Mouse (Mus musculus): Measurements from ENCODE around the gene Haus8. TPM values are rescaled to one million over a fixed set of nuclear protein-coding genes. Genes with fewer than 3 reads are reported as not detected.
"Not testable (repeated sequence)": the region's sequence is repeated elsewhere in the genome, so short reads cannot be mapped to it uniquely, and the experiment has no call there.

Haus8 gene
- polyA plus RNA-seq, 1 experiment from 2014 or later, result 51.5 TPM

GRCm38 (mm10) chr8:71291351-71291750, 18.6 kb upstream of the Haus8 start:
- H3K9ac ChIP-seq (ENCODE audit: low read length), result no peak overlapping the region
- H3K36me3 ChIP-seq (ENCODE audit: control insufficient read depth, insufficient read depth, low read length), result peaks cover 29% of the 10 kb centered on the region
- no peaks in the 10 kb centered on the region for H3K4me1 ChIP-seq (ENCODE audit: control insufficient read depth, insufficient read depth, low read length)
- ATAC-seq (no peak), DNase-seq (ENCODE audit: low spot score) (no peak)
- no peaks in the 10 kb centered on the region for H3K27me3 ChIP-seq (replicated peaks; ENCODE audit: control insufficient read depth, insufficient read depth, low read length)
- no peak overlapping the region for H3K27ac ChIP-seq (ENCODE audit: low read depth, low read length)
- 97% methylated on average over 6 of the region's 6 CpGs for WGBS
- no peak overlapping the region for H3K4me3 ChIP-seq (ENCODE audit: low read depth, low read length)
- H3K9me3 ChIP-seq (replicated peaks; ENCODE audit: control insufficient read depth, low read length), result no peaks in the 10 kb centered on the region
- no peak overlapping the region for H3K4me2 ChIP-seq (ENCODE audit: low read length)

- H3K27ac ChIP-seq (ENCODE audit: low read depth, low read length), result no peak overlapping the region
- DNase-seq (ENCODE audit: low spot score) (no peak), ATAC-seq (no peak)
- no peaks in the 10 kb centered on the region for H3K4me1 ChIP-seq (ENCODE audit: control insufficient read depth, insufficient read depth, low read length)
- H3K4me2 ChIP-seq (ENCODE audit: low read length), result no peak overlapping the region
- H3K9me3 ChIP-seq (replicated peaks; ENCODE audit: control insufficient read depth, low read length), result no peaks in the 10 kb centered on the region
- H3K9ac ChIP-seq (ENCODE audit: low read length), result no peak overlapping the region
- no peaks in the 10 kb centered on the region for H3K27me3 ChIP-seq (replicated peaks; ENCODE audit: control insufficient read depth, insufficient read depth, low read length)
- peaks cover 29% of the 10 kb centered on the region for H3K36me3 ChIP-seq (ENCODE audit: control insufficient read depth, insufficient read depth, low read length)
- 95% methylated on average over 10 of the region's 10 CpGs for WGBS
- H3K4me3 ChIP-seq (ENCODE audit: low read depth, low read length), result no peak overlapping the region
Observed at GRCm38 (mm10) chr8:71290911-71291310, 18.2 kb upstream of the Haus8 start.

- no peak overlapping the region for H3K4me3 ChIP-seq (ENCODE audit: low read depth, low read length)
- H3K9ac ChIP-seq (ENCODE audit: low read length), result no peak overlapping the region
- H3K4me1 ChIP-seq (ENCODE audit: control insufficient read depth, insufficient read depth, low read length), result no peaks in the 10 kb centered on the region
- H3K9me3 ChIP-seq (replicated peaks; ENCODE audit: control insufficient read depth, low read length), result no peaks in the 10 kb centered on the region
- WGBS, result 97% methylated on average over 21 of the region's 21 CpGs
- ATAC-seq, result no peak
- H3K27me3 ChIP-seq (replicated peaks; ENCODE audit: control insufficient read depth, insufficient read depth, low read length), result no peaks in the 10 kb centered on the region
- no peak overlapping the region for H3K4me2 ChIP-seq (ENCODE audit: low read length)
- H3K27ac ChIP-seq (ENCODE audit: low read depth, low read length), result no peak overlapping the region
- no peak for DNase-seq (ENCODE audit: low spot score)
- H3K36me3 ChIP-seq (ENCODE audit: control insufficient read depth, insufficient read depth, low read length), result peaks cover 29% of the 10 kb centered on the region
Observed at GRCm38 (mm10) chr8:71290211-71290610, 17.5 kb upstream of the Haus8 start.

- Histone ChIP-seq H3K36me3 (ENCODE audit: control insufficient read depth, insufficient read depth, low read length) (peaks cover 23% of the 10 kb centered on the region), H3K27ac (ENCODE audit: low read depth, low read length) (no peak overlapping the region), H3K4me1 (ENCODE audit: control insufficient read depth, insufficient read depth, low read length) (no peaks in the 10 kb centered on the region), H3K4me3 (ENCODE audit: low read depth, low read length) (no peak overlapping the region), H3K9me3 (replicated peaks; ENCODE audit: control insufficient read depth, low read length) (no peaks in the 10 kb centered on the region), H3K4me2 (ENCODE audit: low read length) (no peak overlapping the region), H3K27me3 (replicated peaks; ENCODE audit: control insufficient read depth, insufficient read depth, low read length) (no peaks in the 10 kb centered on the region), H3K9ac (ENCODE audit: low read length) (no peak overlapping the region)
- WGBS, result 90% methylated on average over 7 of the region's 7 CpGs
- ATAC-seq (no peak), DNase-seq (ENCODE audit: low spot score) (no peak)
Observed at GRCm38 (mm10) chr8:71289098-71289497, 16.4 kb upstream of the Haus8 start.

GRCm38 (mm10) chr8:71288441-71288949, 15.8 kb upstream of the Haus8 start:
- no peaks in the 10 kb centered on the region for H3K4me1 ChIP-seq (ENCODE audit: control insufficient read depth, insufficient read depth, low read length)
- DNase-seq (ENCODE audit: low spot score) (no peak), ATAC-seq (no peak)
- no peaks in the 10 kb centered on the region for H3K27me3 ChIP-seq (replicated peaks; ENCODE audit: control insufficient read depth, insufficient read depth, low read length)
- no peak overlapping the region for H3K4me2 ChIP-seq (ENCODE audit: low read length)
- H3K9me3 ChIP-seq (replicated peaks; ENCODE audit: control insufficient read depth, low read length), result no peaks in the 10 kb centered on the region
- H3K36me3 ChIP-seq (ENCODE audit: control insufficient read depth, insufficient read depth, low read length), result peaks cover 23% of the 10 kb centered on the region
- 61% methylated on average over 3 of the region's 3 CpGs for WGBS
- no peak overlapping the region for H3K27ac ChIP-seq (ENCODE audit: low read depth, low read length)
- H3K9ac ChIP-seq (ENCODE audit: low read length), result no peak overlapping the region
- no peak overlapping the region for H3K4me3 ChIP-seq (ENCODE audit: low read depth, low read length)

GRCm38 (mm10) chr8:71286223-71286622, 13.5 kb upstream of the Haus8 start:
- not testable (repeated sequence) for H3K4me3 ChIP-seq (ENCODE audit: low read depth, low read length); H3K9ac ChIP-seq (ENCODE audit: low read length); H3K27me3 ChIP-seq (replicated peaks; ENCODE audit: control insufficient read depth, insufficient read depth, low read length); H3K27ac ChIP-seq (ENCODE audit: low read depth, low read length); ATAC-seq; DNase-seq (ENCODE audit: low spot score); H3K4me1 ChIP-seq (ENCODE audit: control insufficient read depth, insufficient read depth, low read length); H3K4me2 ChIP-seq (ENCODE audit: low read length); H3K9me3 ChIP-seq (replicated peaks; ENCODE audit: control insufficient read depth, low read length)
- peaks cover 17% of the 10 kb centered on the region for H3K36me3 ChIP-seq (ENCODE audit: control insufficient read depth, insufficient read depth, low read length)
- WGBS, result 88% methylated on average over 2 of the region's 2 CpGs

GRCm38 (mm10) chr8:71282621-71283020, 9.9 kb upstream of the Haus8 start:
- ATAC-seq, result no peak
- 78% methylated on average over 5 of the region's 5 CpGs for WGBS
- Histone ChIP-seq H3K4me2 (ENCODE audit: low read length) (no peak overlapping the region), H3K4me3 (ENCODE audit: low read depth, low read length) (no peak overlapping the region), H3K27me3 (replicated peaks; ENCODE audit: control insufficient read depth, insufficient read depth, low read length) (no peaks in the 10 kb centered on the region), H3K9ac (ENCODE audit: low read length) (no peak overlapping the region), H3K27ac (ENCODE audit: low read depth, low read length) (no peak overlapping the region), H3K36me3 (ENCODE audit: control insufficient read depth, insufficient read depth, low read length) (no peaks in the 10 kb centered on the region), H3K9me3 (replicated peaks; ENCODE audit: control insufficient read depth, low read length) (no peaks in the 10 kb centered on the region), H3K4me1 (ENCODE audit: control insufficient read depth, insufficient read depth, low read length) (no peaks in the 10 kb centered on the region)
- DNase-seq (ENCODE audit: low spot score), result no peak

GRCm38 (mm10) chr8:71281731-71282130, 9.0 kb upstream of the Haus8 start:
- ATAC-seq; H3K9me3 ChIP-seq (replicated peaks; ENCODE audit: control insufficient read depth, low read length); H3K4me1 ChIP-seq (ENCODE audit: control insufficient read depth, insufficient read depth, low read length); H3K27me3 ChIP-seq (replicated peaks; ENCODE audit: control insufficient read depth, insufficient read depth, low read length); DNase-seq (ENCODE audit: low spot score); H3K36me3 ChIP-seq (ENCODE audit: control insufficient read depth, insufficient read depth, low read length); H3K4me3 ChIP-seq (ENCODE audit: low read depth, low read length); H3K4me2 ChIP-seq (ENCODE audit: low read length); H3K27ac ChIP-seq (ENCODE audit: low read depth, low read length); H3K9ac ChIP-seq (ENCODE audit: low read length): not testable (repeated sequence)
- 82% methylated on average over 1 of the region's 1 CpGs for WGBS

GRCm38 (mm10) chr8:71279409-71279808, 6.7 kb upstream of the Haus8 start:
- H3K27me3 ChIP-seq (replicated peaks; ENCODE audit: control insufficient read depth, insufficient read depth, low read length); H3K36me3 ChIP-seq (ENCODE audit: control insufficient read depth, insufficient read depth, low read length); DNase-seq (ENCODE audit: low spot score); H3K4me3 ChIP-seq (ENCODE audit: low read depth, low read length); H3K9ac ChIP-seq (ENCODE audit: low read length); ATAC-seq; H3K27ac ChIP-seq (ENCODE audit: low read depth, low read length); H3K9me3 ChIP-seq (replicated peaks; ENCODE audit: control insufficient read depth, low read length); H3K4me2 ChIP-seq (ENCODE audit: low read length); H3K4me1 ChIP-seq (ENCODE audit: control insufficient read depth, insufficient read depth, low read length): not testable (repeated sequence)
- WGBS, result 93% methylated on average over 1 of the region's 1 CpGs

Measured in forebrain, embryonic 14.5 days (tissue).